Mouse (Mus musculus): ENCODE measurements around the gene Rps8. TPM values are rescaled to one million over a fixed set of nuclear protein-coding genes. Genes with fewer than 3 reads are reported as not detected.

Rps8 gene
- polyA plus RNA-seq, 1 experiment from 2014 or later, result 968 TPM

- Histone ChIP-seq H3K9me3 (replicated peaks) (no peaks in the 10 kb centered on the region), H3K4me3 (replicated peaks) (no peak overlapping the region), H3K4me1 (no peaks in the 10 kb centered on the region), H3K36me3 (peaks cover 92% of the 10 kb centered on the region), H3K9ac (no peak overlapping the region), H3K27ac (replicated peaks) (no peak overlapping the region), H3K27me3 (no peaks in the 10 kb centered on the region), H3K4me2 (replicated peaks) (no peak overlapping the region)
- ATAC-seq (ENCODE audit: insufficient number of reproducible peaks, low FRiP score, low TSS enrichment, low read depth), result no peak
- WGBS, result 87% methylated on average over 5 of the region's 5 CpGs
Measured at GRCm38 (mm10) chr4:117169936-117170335, 13.9 kb upstream of the Rps8 start.

- peaks cover 56% of the 10 kb centered on the region for H3K36me3 ChIP-seq
- H3K27me3 ChIP-seq, result no peaks in the 10 kb centered on the region
- 71% methylated on average over 4 of the region's 4 CpGs for WGBS
- no peak overlapping the region for H3K4me3 ChIP-seq (replicated peaks)
- H3K4me2 ChIP-seq (replicated peaks), result no peak overlapping the region
- no peak for ATAC-seq (ENCODE audit: insufficient number of reproducible peaks, low FRiP score, low TSS enrichment, low read depth)
- no peaks in the 10 kb centered on the region for H3K9me3 ChIP-seq (replicated peaks)
- H3K9ac ChIP-seq, result no peak overlapping the region
- H3K4me1 ChIP-seq, result no peaks in the 10 kb centered on the region
- H3K27ac ChIP-seq (replicated peaks), result no peak overlapping the region
Measured at GRCm38 (mm10) chr4:117161183-117161582, 5.1 kb upstream of the Rps8 start.

- 64% methylated on average over 10 of the region's 10 CpGs for WGBS
- Histone ChIP-seq H3K27me3 (no peaks in the 10 kb centered on the region), H3K9ac (no peak overlapping the region), H3K4me2 (replicated peaks) (no peak overlapping the region), H3K4me1 (0 out of 2 replicates have a peak, but pooled peaks cover 3% of the 10 kb centered on the region), H3K27ac (replicated peaks) (no peak overlapping the region), H3K36me3 (peaks cover 41% of the 10 kb centered on the region), H3K9me3 (replicated peaks) (no peaks in the 10 kb centered on the region), H3K4me3 (replicated peaks) (no peak overlapping the region)
- ATAC-seq (ENCODE audit: insufficient number of reproducible peaks, low FRiP score, low TSS enrichment, low read depth), result no peak
Measured at GRCm38 (mm10) chr4:117159666-117160065, 3.6 kb upstream of the Rps8 start.

GRCm38 (mm10) chr4:117156372-117156771, 329 bp upstream of the Rps8 start:
- Histone ChIP-seq H3K9me3 (replicated peaks) (no peaks in the 10 kb centered on the region), H3K27me3 (no peaks in the 10 kb centered on the region), H3K9ac (no peak overlapping the region; the same call in 1 of the 2 replicates), H3K27ac (replicated peaks) (peak overlapping the region; percentile 96), H3K4me3 (replicated peaks) (peak overlapping the region; percentile 83), H3K36me3 (peaks cover 38% of the 10 kb centered on the region), H3K4me1 (peaks cover 21% of the 10 kb centered on the region), H3K4me2 (replicated peaks) (peak overlapping the region; percentile 79)
- WGBS, result 26% methylated on average over 6 of the region's 6 CpGs
- ATAC-seq (ENCODE audit: insufficient number of reproducible peaks, low FRiP score, low TSS enrichment, low read depth), result no peak

- Histone ChIP-seq H3K4me2 (replicated peaks) (peak overlapping the region; percentile 79), H3K36me3 (peaks cover 43% of the 10 kb centered on the region), H3K27ac (replicated peaks) (peak overlapping the region; percentile 96), H3K9me3 (replicated peaks) (no peaks in the 10 kb centered on the region), H3K4me3 (replicated peaks) (peak overlapping the region; percentile 83), H3K4me1 (peaks cover 21% of the 10 kb centered on the region), H3K9ac (peak overlapping the region; percentile 98), H3K27me3 (no peaks in the 10 kb centered on the region)
- WGBS, result under 1% methylated on average over 44 of the region's 44 CpGs
- no peak for ATAC-seq (ENCODE audit: insufficient number of reproducible peaks, low FRiP score, low TSS enrichment, low read depth)
Measured at GRCm38 (mm10) chr4:117155020-117155791, 837 bp downstream of the Rps8 start.

- WGBS, result 70% methylated on average over 5 of the region's 5 CpGs
- Histone ChIP-seq H3K27ac (replicated peaks) (no peak overlapping the region), H3K36me3 (peaks cover 55% of the 10 kb centered on the region), H3K4me1 (peaks cover 21% of the 10 kb centered on the region), H3K4me3 (replicated peaks) (no peak overlapping the region), H3K4me2 (replicated peaks) (no peak overlapping the region), H3K27me3 (no peaks in the 10 kb centered on the region), H3K9me3 (replicated peaks) (no peaks in the 10 kb centered on the region), H3K9ac (no peak overlapping the region)
- ATAC-seq (ENCODE audit: insufficient number of reproducible peaks, low FRiP score, low TSS enrichment, low read depth), result no peak
Measured at GRCm38 (mm10) chr4:117152714-117153113, 3.3 kb downstream of the Rps8 start.

- Histone ChIP-seq H3K36me3 (peaks cover 55% of the 10 kb centered on the region), H3K9me3 (replicated peaks) (no peaks in the 10 kb centered on the region), H3K27ac (replicated peaks) (no peak overlapping the region), H3K4me1 (peaks cover 21% of the 10 kb centered on the region), H3K4me3 (replicated peaks) (no peak overlapping the region), H3K4me2 (replicated peaks) (no peak overlapping the region), H3K9ac (no peak overlapping the region), H3K27me3 (no peaks in the 10 kb centered on the region)
- 64% methylated on average over 1 of the region's 1 CpGs for WGBS
- no peak for ATAC-seq (ENCODE audit: insufficient number of reproducible peaks, low FRiP score, low TSS enrichment, low read depth)
Measured at GRCm38 (mm10) chr4:117151416-117151815, 4.6 kb downstream of the Rps8 start.

- H3K4me3 ChIP-seq (replicated peaks), result no peak overlapping the region
- peaks cover 55% of the 10 kb centered on the region for H3K36me3 ChIP-seq
- H3K27ac ChIP-seq (replicated peaks), result no peak overlapping the region
- ATAC-seq (ENCODE audit: insufficient number of reproducible peaks, low FRiP score, low TSS enrichment, low read depth), result no peak
- H3K4me1 ChIP-seq, result peaks cover 21% of the 10 kb centered on the region
- no peaks in the 10 kb centered on the region for H3K27me3 ChIP-seq
- 87% methylated on average over 6 of the region's 6 CpGs for WGBS
- H3K4me2 ChIP-seq (replicated peaks), result no peak overlapping the region
- no peak overlapping the region for H3K9ac ChIP-seq
- H3K9me3 ChIP-seq (replicated peaks), result no peaks in the 10 kb centered on the region
Measured at GRCm38 (mm10) chr4:117150212-117150733, 5.8 kb downstream of the Rps8 start.

- Histone ChIP-seq H3K9ac (no peak overlapping the region), H3K27ac (replicated peaks) (0 out of 2 replicates have a peak overlapping the region, but pooled peaks have one; percentile 7), H3K4me1 (peaks cover 17% of the 10 kb centered on the region), H3K9me3 (replicated peaks) (no peaks in the 10 kb centered on the region), H3K27me3 (no peaks in the 10 kb centered on the region), H3K4me2 (replicated peaks) (no peak overlapping the region), H3K4me3 (replicated peaks) (no peak overlapping the region), H3K36me3 (peaks cover 55% of the 10 kb centered on the region)
- ATAC-seq (ENCODE audit: insufficient number of reproducible peaks, low FRiP score, low TSS enrichment, low read depth), result no peak
- 70% methylated on average over 6 of the region's 6 CpGs for WGBS
Measured at GRCm38 (mm10) chr4:117149291-117150211, 6.5 kb downstream of the Rps8 start.

- peaks cover 10% of the 10 kb centered on the region for H3K4me1 ChIP-seq
- H3K9me3 ChIP-seq (replicated peaks), result no peaks in the 10 kb centered on the region
- no peak for ATAC-seq (ENCODE audit: insufficient number of reproducible peaks, low FRiP score, low TSS enrichment, low read depth)
- peaks cover 50% of the 10 kb centered on the region for H3K36me3 ChIP-seq
- H3K4me3 ChIP-seq (replicated peaks), result no peak overlapping the region
- no peak overlapping the region for H3K9ac ChIP-seq
- H3K4me2 ChIP-seq (replicated peaks), result no peak overlapping the region
- 64% methylated on average over 24 of the region's 24 CpGs for WGBS
- H3K27me3 ChIP-seq, result no peaks in the 10 kb centered on the region
- H3K27ac ChIP-seq (replicated peaks), result peak overlapping the region; percentile 34; the same call in 1 of the 2 replicates
Measured at GRCm38 (mm10) chr4:117148815-117149214, 7.2 kb downstream of the Rps8 start.
